Mouse (Mus musculus) neural tube, embryonic 14.5 days (tissue): ENCODE measurements around the gene Zbtb37. TPM values are rescaled to one million over a fixed set of nuclear protein-coding genes. Genes with fewer than 3 reads are reported as not detected.

Experiments used
- ATAC-seq: fragments of 200-750 bp; cut with Nextera tagmentation; 2 replicates; pipeline ENCODE4 v1.8.0; 2017; ENCODE audit warnings: low read depth, mild to moderate bottlenecking, moderate TSS enrichment, moderate library complexity
- H3K27ac ChIP-seq: fragments of 300-500 bp; sonication (generic); 2 replicates; pipeline ENCODE4 v1.5.1; 2014; ENCODE audit warnings: low read depth, mild to moderate bottlenecking, control low read depth, low read length, moderate library complexity, mixed read lengths
- H3K27me3 ChIP-seq: fragments of 300-500 bp; sonication (generic); 2 replicates; pipeline ENCODE4 v1.6.1; 2014; ENCODE audit warnings: low read length; ENCODE audit not compliant: control insufficient read depth, insufficient read depth
- H3K36me3 ChIP-seq: fragments of 300-500 bp; sonication (generic); 2 replicates; pipeline ENCODE4 v1.6.1; 2014; ENCODE audit warnings: low read length, mixed read lengths; ENCODE audit not compliant: control insufficient read depth, insufficient read depth
- H3K4me1 ChIP-seq: fragments of 300-500 bp; sonication (generic); 2 replicates; pipeline ENCODE4 v1.6.1; 2014; ENCODE audit warnings: low read length; ENCODE audit not compliant: control insufficient read depth, insufficient read depth
- H3K4me2 ChIP-seq: fragments of 300-500 bp; sonication (generic); 2 replicates; pipeline ENCODE4 v1.6.1; 2014; ENCODE audit warnings: mild to moderate bottlenecking, low read depth, low read length, control low read depth
- H3K4me3 ChIP-seq: fragments of 300-500 bp; sonication (generic); 2 replicates; pipeline ENCODE4 v1.5.1; 2014; ENCODE audit warnings: low read depth, low read length, control low read depth, mixed read lengths
- H3K9ac ChIP-seq: fragments of 300-500 bp; sonication (generic); replicated peaks from 2 replicates; pipeline ENCODE4 v1.6.1; 2014; ENCODE audit warnings: low read depth, mild to moderate bottlenecking, control low read depth, low read length, mixed read lengths
- H3K9me3 ChIP-seq: fragments of 300-500 bp; sonication (generic); 2 replicates; pipeline ENCODE4 v1.6.1; 2016; ENCODE audit warnings: low read length; ENCODE audit not compliant: control insufficient read depth
- WGBS: fragments of 180-500 bp; shearing (Covaris S2); extraction: QIAGEN DNeasy Blood & Tissue Kit; methylation state at CpG from one replicate; pipeline ENCODE4 v1.1.7; 2014; 5-methylcytosine and 5-hydroxymethylcytosine counted together
- polyA plus RNA-seq: library from polyadenylated mRNA; unstranded; fragments of >200 nt; fragmentation: Nextera tagmentation; extraction: Ambion mirVana; gene quantifications from 2 replicates; pipeline ENCODE4 v1.2.1, GENCODE M21; 2014

The Zbtb37 gene
- polyA plus RNA-seq, 1 experiment from 2014 or later = 19.1 TPM

- Histone ChIP-seq H3K4me3 (no peak overlapping the region), H3K4me1 (no peaks in the 10 kb centered on the region), H3K4me2 (no peak overlapping the region), H3K27me3 (no peaks in the 10 kb centered on the region), H3K9ac (no peak overlapping the region), H3K9me3 (no peaks in the 10 kb centered on the region), H3K36me3 (peaks cover 60% of the 10 kb centered on the region), H3K27ac (no peak overlapping the region)
- no peak for ATAC-seq
- WGBS = 100% methylated on average over 1 of the region's 1 CpGs
These were observed 67.4 kb downstream of the Zbtb37 start for GRCm38 (mm10) chr1:160967268-160967667.

- no peaks in the 10 kb centered on the region for H3K9me3 ChIP-seq
- no peak for ATAC-seq
- H3K27ac ChIP-seq = no peak overlapping the region
- H3K4me2 ChIP-seq = no peak overlapping the region
- no peaks in the 10 kb centered on the region for H3K4me1 ChIP-seq
- H3K36me3 ChIP-seq = peaks cover 51% of the 10 kb centered on the region
- H3K9ac ChIP-seq = no peak overlapping the region
- no peak overlapping the region for H3K4me3 ChIP-seq
- 92% methylated on average over 7 of the region's 7 CpGs for WGBS
- no peaks in the 10 kb centered on the region for H3K27me3 ChIP-seq
These were observed 71.5 kb downstream of the Zbtb37 start for GRCm38 (mm10) chr1:160963199-160963598.

Other genes starting within 250 kb of the Zbtb37 start
- 45.6 and 61.3 TPM in 2 replicates for gene Rabgap1l, start 241.6 kb downstream of the Zbtb37 start, polyA plus RNA-seq
- gene Rc3h1, start 128.4 kb downstream of the Zbtb37 start, polyA plus RNA-seq = 8.6 and 13.0 TPM in 2 replicates
- 2.4 and 3.0 TPM in 2 replicates for gene Serpinc1, start 56.3 kb downstream of the Zbtb37 start, polyA plus RNA-seq
- gene Dars2, start 35.8 kb upstream of the Zbtb37 start, polyA plus RNA-seq = 26.4 and 29.3 TPM in 2 replicates
- gene Cenpl, start 35.9 kb upstream of the Zbtb37 start, polyA plus RNA-seq = 7.8 and 9.3 TPM in 2 replicates
- gene Klhl20, start 96.7 kb upstream of the Zbtb37 start, polyA plus RNA-seq = 22.6 and 25.3 TPM in 2 replicates
- 24.6 and 28.3 TPM in 2 replicates for gene Ankrd45, start 107.8 kb upstream of the Zbtb37 start, polyA plus RNA-seq
- 0.22 and 0.58 TPM in 2 replicates for gene Tex50, start 124.5 kb upstream of the Zbtb37 start, polyA plus RNA-seq
- gene Prdx6, start 216.4 kb upstream of the Zbtb37 start, polyA plus RNA-seq = 154 and 180 TPM in 2 replicates